Mouse (Mus musculus) olfactory bulb, adult 2 months (tissue): Measurements from ENCODE around the gene 9230112D13Rik.

Experiments used
- CTCF ChIP-seq: fragments of 200-500 bp; IDR thresholded peaks from 2 replicates; pipeline ENCODE4 v1.5.1; 2012; ENCODE audit warnings: low read depth, mild to moderate bottlenecking, low read length, moderate library complexity; ENCODE audit not compliant: insufficient read depth
- POLR2A ChIP-seq: fragments of 200-500 bp; IDR thresholded peaks from 2 replicates; pipeline ENCODE4 v1.6.1; 2012; ENCODE audit warnings: mild to moderate bottlenecking, low read depth, low read length, moderate library complexity; ENCODE audit not compliant: insufficient read depth

- TF ChIP-seq CTCF (no peak), POLR2A (no peak)
These were observed 28.9 kb downstream of the 9230112D13Rik start for GRCm38 (mm10) chr14:34493682-34494081.
